Mouse (Mus musculus): ENCODE data around the gene Hprt. TPM values are rescaled to one million over a fixed set of nuclear protein-coding genes. Genes with fewer than 3 reads are reported as not detected.

Gene Hprt
- polyA plus RNA-seq, 1 experiment, result 20.2 TPM

Other genes with a start within 250 kb of the Hprt start
- gene Ccdc160, start 196.9 kb upstream of the Hprt start, polyA plus RNA-seq (2012; rRNA removed), result not detected in 2 replicates
- gene Phf6, start 75.9 kb upstream of the Hprt start, polyA plus RNA-seq (2012; rRNA removed), result 1.9 and 2.1 TPM in 2 replicates